Mouse (Mus musculus) heart, embryonic 11.5 days (tissue): ENCODE results near the gene Snrpa. TPM values are rescaled to one million over a fixed set of nuclear protein-coding genes. Genes with fewer than 3 reads are reported as not detected.
A peak's percentile ranks its signal among the peaks of the same experiment; 100 is the strongest.

Source experiments
- ATAC-seq: fragments of 200-750 bp; cut with Nextera tagmentation; replicated peaks from 2 replicates; pipeline ENCODE4 v1.8.0; 2017; ENCODE audit warnings: moderate library complexity; ENCODE audit not compliant: insufficient number of reproducible peaks, low FRiP score, low TSS enrichment
- H3K27ac ChIP-seq: fragments of 300-500 bp; sonication (generic); 2 replicates; pipeline ENCODE4 v1.5.1; 2014; ENCODE audit warnings: mild to moderate bottlenecking, low read depth, low read length
- H3K27me3 ChIP-seq: fragments of 300-500 bp; sonication (generic); 2 replicates; pipeline ENCODE4 v1.6.1; 2014; ENCODE audit warnings: mild to moderate bottlenecking, low read length, mixed read lengths; ENCODE audit not compliant: control insufficient read depth, insufficient read depth
- H3K36me3 ChIP-seq: fragments of 300-500 bp; sonication (generic); 2 replicates; pipeline ENCODE4 v1.6.1; 2014; ENCODE audit warnings: mild to moderate bottlenecking, low read length, moderate library complexity, mixed read lengths; ENCODE audit not compliant: control insufficient read depth, insufficient read depth
- H3K4me1 ChIP-seq: fragments of 300-500 bp; sonication (generic); 2 replicates; pipeline ENCODE4 v1.6.1; 2014; ENCODE audit warnings: low read length; ENCODE audit not compliant: control insufficient read depth, insufficient read depth
- H3K4me2 ChIP-seq: fragments of 300-500 bp; sonication (generic); 2 replicates; pipeline ENCODE4 v1.6.1; 2014; ENCODE audit warnings: mild to moderate bottlenecking, moderate library complexity
- H3K4me3 ChIP-seq: fragments of 300-500 bp; sonication (generic); 2 replicates; pipeline ENCODE4 v1.5.1; 2014; ENCODE audit warnings: low read depth, low read length
- H3K9ac ChIP-seq: fragments of 300-500 bp; sonication (generic); 2 replicates; pipeline ENCODE4 v1.6.1; 2014; ENCODE audit warnings: mild to moderate bottlenecking, low read depth, low read length, moderate library complexity
- H3K9me3 ChIP-seq: fragments of 300-500 bp; sonication (generic); replicated peaks from 2 replicates; pipeline ENCODE4 v1.6.1; 2016; ENCODE audit warnings: low read length; ENCODE audit not compliant: control insufficient read depth
- WGBS: fragments of 180-500 bp; shearing (Covaris S2); extraction: QIAGEN DNeasy Blood & Tissue Kit; methylation state at CpG from one replicate; pipeline ENCODE4 v1.1.7; 2014; ENCODE audit not compliant: insufficient replicate concordance; 5-methylcytosine and 5-hydroxymethylcytosine counted together
- polyA plus RNA-seq: library from polyadenylated mRNA; unstranded; fragments of >200 nt; fragmentation: Nextera tagmentation; extraction: Ambion mirVana; gene quantifications from 2 replicates; pipeline ENCODE4 v1.2.1, GENCODE M21; 2014

The Snrpa gene
- polyA plus RNA-seq, 1 experiment from 2014 or later = 210 TPM

GRCm38 (mm10) chr7:27179217-27179918 is 16.7 kb downstream of the Snrpa start:
- no peak for ATAC-seq
- H3K4me3 ChIP-seq = peak overlapping the region; percentile 81
- peaks cover 5% of the 10 kb centered on the region; the same call in 1 of the 2 replicates for H3K4me1 ChIP-seq
- peak overlapping the region; percentile 69 for H3K27ac ChIP-seq
- H3K4me2 ChIP-seq = peak overlapping the region; percentile 67
- H3K9me3 ChIP-seq = no peaks in the 10 kb centered on the region
- no peaks in the 10 kb centered on the region for H3K27me3 ChIP-seq
- peaks cover 3% of the 10 kb centered on the region; the same call in 1 of the 2 replicates for H3K36me3 ChIP-seq
- H3K9ac ChIP-seq = no peak overlapping the region
- 42% methylated on average over 16 of the region's 16 CpGs for WGBS

DNA sequence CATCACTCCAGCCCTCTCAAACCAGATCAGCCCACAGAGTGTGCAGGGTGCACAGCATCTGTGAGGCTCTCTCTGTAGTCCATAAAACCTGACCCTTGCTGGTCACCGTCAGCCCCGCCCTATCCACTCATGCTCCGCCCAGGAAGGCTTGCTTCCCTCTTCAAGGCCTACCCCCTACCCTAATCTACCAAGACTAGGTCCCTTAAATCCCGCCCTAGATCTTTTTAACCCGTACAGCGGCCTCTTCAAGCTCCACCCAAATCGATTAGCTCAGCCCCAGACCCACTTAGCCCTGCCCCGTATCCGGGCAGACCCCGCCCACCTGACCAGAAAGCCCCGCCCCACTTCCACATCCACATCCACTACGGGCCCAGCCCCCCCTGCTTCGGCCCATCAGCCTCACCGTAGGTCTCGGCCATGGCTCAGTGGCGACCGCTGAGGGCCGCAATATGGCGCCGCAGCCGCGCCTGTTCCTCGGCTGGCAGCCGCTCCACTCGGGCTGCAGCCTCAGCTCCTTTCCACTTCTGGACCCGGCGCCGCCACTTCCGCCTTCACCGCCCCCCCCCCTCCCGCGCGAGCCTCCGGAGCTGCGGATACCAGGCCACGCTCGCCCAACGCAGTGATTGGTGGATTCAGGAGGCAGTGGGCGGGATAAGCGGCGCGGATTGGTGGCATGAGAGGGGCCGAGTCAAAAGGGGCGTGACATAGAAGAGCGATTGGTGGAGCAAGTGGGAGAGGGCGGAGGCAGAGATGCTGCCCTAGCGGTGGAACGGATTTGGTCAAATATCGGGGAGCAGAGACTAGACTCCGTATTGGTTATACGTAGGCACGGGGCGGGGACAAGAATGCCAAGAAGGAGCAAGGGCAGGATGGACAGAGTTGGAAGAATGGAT is 17.5 kb downstream of the Snrpa start, which contains the start of gene Rab4b:
Gene Rab4b (minus strand): TSS at position 573 of the 893 bp plus-strand sequence.
- Histone ChIP-seq H3K27ac (peak within 1 kb of the TSS; percentile 94), H3K36me3 (peaks cover 8% of the 10 kb centered on the region; the same call in 1 of the 2 replicates), H3K4me2 (peak within 1 kb of the TSS; percentile 67), H3K9me3 (no peaks in the 10 kb centered on the region), H3K4me1 (peaks cover 5% of the 10 kb centered on the region; the same call in 1 of the 2 replicates), H3K27me3 (no peaks in the 10 kb centered on the region), H3K9ac (peak within 1 kb of the TSS; percentile 71), H3K4me3 (peak within 1 kb of the TSS; percentile 81)
- WGBS = under 1% methylated on average over 53 of the region's 53 CpGs
- peak; percentile 98 for ATAC-seq

DNA sequence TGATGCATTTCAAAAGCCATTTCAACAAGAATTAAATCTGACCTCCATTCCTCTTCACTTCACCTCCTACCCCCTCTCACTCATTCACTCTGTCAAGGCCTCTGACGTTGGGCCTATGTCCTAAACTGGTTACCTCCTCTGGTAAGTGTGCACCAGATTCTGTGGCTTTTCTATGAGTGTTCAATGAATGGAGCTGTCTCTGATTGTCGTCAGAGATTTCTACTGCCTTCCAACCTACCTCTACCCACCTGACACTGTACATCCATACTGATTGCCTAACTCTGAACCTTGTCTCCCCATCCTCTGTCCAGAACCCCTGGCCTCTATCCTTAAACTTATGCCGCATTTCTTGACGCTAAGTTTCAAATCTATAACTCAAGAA is 18.1 kb downstream of the Snrpa start:
- H3K4me1 ChIP-seq = peaks cover 5% of the 10 kb centered on the region; the same call in 1 of the 2 replicates
- no peaks in the 10 kb centered on the region for H3K9me3 ChIP-seq
- H3K36me3 ChIP-seq = peaks cover 10% of the 10 kb centered on the region; the same call in 1 of the 2 replicates
- no peaks in the 10 kb centered on the region for H3K27me3 ChIP-seq
- H3K27ac ChIP-seq = peak overlapping the region; percentile 94
- ATAC-seq = peak; percentile 9
- H3K4me2 ChIP-seq = peak overlapping the region; percentile 64
- peak overlapping the region; percentile 81 for H3K4me3 ChIP-seq
- peak overlapping the region; percentile 71 for H3K9ac ChIP-seq
- WGBS = 18% methylated on average over 4 of the region's 4 CpGs

DNA sequence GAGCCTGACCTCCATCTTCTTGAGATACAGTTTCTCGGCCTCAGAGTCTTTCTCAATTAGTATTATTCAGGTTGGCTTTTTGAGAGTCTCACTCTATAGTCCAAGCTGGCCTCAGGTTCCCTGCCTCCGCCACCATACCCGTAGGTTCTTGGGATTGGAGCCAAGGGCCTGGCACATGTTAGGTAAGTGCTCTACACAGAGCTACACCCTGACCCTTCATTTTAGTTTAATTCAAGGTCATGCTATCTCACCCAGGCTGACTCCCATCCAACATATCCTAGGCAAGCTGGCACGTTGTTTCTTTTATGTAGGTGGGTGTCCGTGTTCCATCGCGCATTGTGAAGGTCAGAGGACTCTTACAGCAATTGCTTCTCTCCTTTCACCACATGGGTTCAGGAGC is 21.2 kb downstream of the Snrpa start:
- Histone ChIP-seq H3K4me3 (no peak overlapping the region), H3K27me3 (no peaks in the 10 kb centered on the region), H3K4me2 (no peak overlapping the region), H3K27ac (no peak overlapping the region), H3K9me3 (no peaks in the 10 kb centered on the region), H3K36me3 (peaks cover 12% of the 10 kb centered on the region; the same call in 1 of the 2 replicates), H3K4me1 (peaks cover 5% of the 10 kb centered on the region; the same call in 1 of the 2 replicates), H3K9ac (no peak overlapping the region)
- no peak for ATAC-seq
- WGBS = 92% methylated on average over 7 of the region's 7 CpGs

DNA sequence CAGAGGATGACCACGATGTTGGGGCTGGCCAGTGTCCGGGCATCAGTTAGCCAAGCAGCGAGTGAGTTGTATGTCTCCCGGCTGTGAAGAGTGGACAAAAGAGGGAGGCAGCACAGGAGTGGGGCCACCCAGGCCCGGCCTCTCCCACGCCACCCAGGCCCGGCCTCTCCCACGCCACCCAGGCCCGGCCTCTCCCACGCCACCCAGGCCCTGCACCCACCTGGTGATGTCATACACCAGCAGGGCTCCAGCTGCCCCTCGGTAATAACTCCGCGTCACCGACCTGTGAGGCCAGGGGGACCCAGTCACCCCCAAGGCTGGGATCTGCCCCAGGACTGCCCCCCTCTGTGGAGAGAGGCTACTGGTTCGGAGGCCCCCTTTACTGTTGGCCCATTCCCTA is 21.6 kb downstream of the Snrpa start:
- no peaks in the 10 kb centered on the region for H3K27me3 ChIP-seq
- H3K4me3 ChIP-seq = no peak overlapping the region
- H3K9ac ChIP-seq = no peak overlapping the region
- H3K9me3 ChIP-seq = no peaks in the 10 kb centered on the region
- peaks cover 12% of the 10 kb centered on the region; the same call in 1 of the 2 replicates for H3K36me3 ChIP-seq
- peaks cover 5% of the 10 kb centered on the region; the same call in 1 of the 2 replicates for H3K4me1 ChIP-seq
- no peak for ATAC-seq
- 88% methylated on average over 15 of the region's 15 CpGs for WGBS
- no peak overlapping the region for H3K27ac ChIP-seq
- H3K4me2 ChIP-seq = no peak overlapping the region

- peaks cover 12% of the 10 kb centered on the region; the same call in 1 of the 2 replicates for H3K36me3 ChIP-seq
- H3K4me2 ChIP-seq = no peak overlapping the region
- WGBS = 81% methylated on average over 3 of the region's 3 CpGs
- no peak overlapping the region for H3K4me3 ChIP-seq
- H3K4me1 ChIP-seq = no peaks in the 10 kb centered on the region
- no peaks in the 10 kb centered on the region for H3K9me3 ChIP-seq
- no peak overlapping the region for H3K27ac ChIP-seq
- H3K9ac ChIP-seq = no peak overlapping the region
- no peaks in the 10 kb centered on the region for H3K27me3 ChIP-seq
- ATAC-seq = no peak
Measured at GRCm38 (mm10) chr7:27170981-27171380, 25.1 kb downstream of the Snrpa start.

- Histone ChIP-seq H3K9me3 (no peaks in the 10 kb centered on the region), H3K36me3 (peaks cover 12% of the 10 kb centered on the region; the same call in 1 of the 2 replicates), H3K27me3 (no peaks in the 10 kb centered on the region), H3K4me1 (peaks cover 23% of the 10 kb centered on the region), H3K27ac (no peak overlapping the region), H3K4me3 (no peak overlapping the region), H3K4me2 (no peak overlapping the region), H3K9ac (no peak overlapping the region)
- ATAC-seq = no peak
- 92% methylated on average over 5 of the region's 5 CpGs for WGBS
Measured at GRCm38 (mm10) chr7:27168371-27168770, 27.7 kb downstream of the Snrpa start.

DNA sequence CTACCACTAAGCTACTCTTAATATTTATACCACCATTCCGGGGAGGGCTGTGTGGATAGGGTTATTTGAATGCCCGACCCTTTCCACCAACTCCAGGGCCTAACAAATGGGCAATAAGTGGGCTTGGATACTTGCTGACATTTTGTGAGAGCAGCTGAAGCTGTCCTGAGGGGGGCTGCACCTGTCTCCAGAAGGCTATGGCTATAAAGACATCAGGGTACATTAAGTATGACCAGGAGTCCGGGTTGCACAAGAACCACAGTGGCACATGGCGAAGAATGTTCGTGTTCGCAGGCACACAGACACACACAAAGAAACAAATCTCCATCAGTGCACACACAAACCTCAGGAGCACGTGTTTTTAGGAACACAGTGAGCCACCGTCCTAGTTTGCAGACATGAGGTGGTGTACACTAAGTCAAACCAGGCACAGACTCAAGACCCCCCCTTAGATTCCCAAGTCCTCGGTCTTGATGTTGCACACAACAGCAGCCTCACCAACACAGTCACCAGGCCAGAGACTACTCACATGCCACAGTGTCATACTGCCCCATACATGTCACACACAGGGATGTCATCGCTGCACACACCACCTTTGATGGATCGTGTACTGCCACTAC is 28.5 kb downstream of the Snrpa start:
- Histone ChIP-seq H3K4me1 (peaks cover 30% of the 10 kb centered on the region), H3K9ac (peak overlapping the region; percentile 75), H3K9me3 (no peaks in the 10 kb centered on the region), H3K36me3 (peaks cover 7% of the 10 kb centered on the region; the same call in 1 of the 2 replicates), H3K4me3 (peak overlapping the region; percentile 78), H3K4me2 (peak overlapping the region; percentile 82), H3K27ac (peak overlapping the region; percentile 98), H3K27me3 (no peaks in the 10 kb centered on the region)
- ATAC-seq = no peak
- 73% methylated on average over 11 of the region's 11 CpGs for WGBS
